Mouse (Mus musculus): Measurements from ENCODE around the gene Rcc2.

- TF ChIP-seq CTCF (IDR thresholded peaks at IDR 0.05; ENCODE audit: low read depth) (no peak), EP300 (IDR thresholded peaks at IDR 0.05; ENCODE audit: low read depth) (no peak)
Observed at GRCm38 (mm10) chr4:140770433-140770832, 70.1 kb downstream of the Rcc2 start.
